Mouse (Mus musculus) heart, embryonic 11.5 days (tissue): ENCODE measurements around the gene Ifnl3. TPM values are rescaled to one million over a fixed set of nuclear protein-coding genes. Genes with fewer than 3 reads are reported as not detected.

ENCODE experiments used
- microRNA-seq: library from miRNA; unstranded; fragments of <30 nt; microRNA quantifications from one replicate; pipeline ENCODE4, GENCODE M21; 2016; ENCODE audit warnings: borderline number of aligned reads
- polyA plus RNA-seq: library from polyadenylated mRNA; unstranded; fragments of >200 nt; fragmentation: Nextera tagmentation; extraction: Ambion mirVana; gene quantifications from 2 replicates; pipeline ENCODE4 v1.2.1, GENCODE M21; 2014

Gene Ifnl3
- polyA plus RNA-seq, 1 experiment from 2014 or later: not detected

Small RNA genes lying within 50 kb of the gene (microRNA-seq; reads per million reads assigned to microRNA genes)
- 0.47 reads per million for gene Mir7049

Other genes with a start within 250 kb of the Ifnl3 start
- 6.3 and 8.1 TPM in 2 replicates for gene Eid2b, start 245.1 kb upstream of the Ifnl3 start, polyA plus RNA-seq
- gene Selenov, start 231.7 kb upstream of the Ifnl3 start, polyA plus RNA-seq: not detected in 2 replicates
- gene Dll3, start 220.6 kb upstream of the Ifnl3 start, polyA plus RNA-seq: 0.24 and 0.43 TPM in 2 replicates
- 139 and 141 TPM in 2 replicates for gene Timm50, start 210.8 kb upstream of the Ifnl3 start, polyA plus RNA-seq
- gene Supt5, start 184.1 kb upstream of the Ifnl3 start, polyA plus RNA-seq: 55.2 and 60.3 TPM in 2 replicates
- gene Rps16, start 172.2 kb upstream of the Ifnl3 start, polyA plus RNA-seq: 750 and 792 TPM in 2 replicates
- 44.6 and 47.8 TPM in 2 replicates for gene Plekhg2, start 150.2 kb upstream of the Ifnl3 start, polyA plus RNA-seq
- gene Zfp36, start 142.6 kb upstream of the Ifnl3 start, polyA plus RNA-seq: 10.9 and 11.6 TPM in 2 replicates
- 46.4 and 54.3 TPM in 2 replicates for gene Med29, start 130.1 kb upstream of the Ifnl3 start, polyA plus RNA-seq
- 70.2 and 81.4 TPM in 2 replicates for gene Paf1, start 129.9 kb upstream of the Ifnl3 start, polyA plus RNA-seq
- gene Gmfg, start 85.4 kb upstream of the Ifnl3 start, polyA plus RNA-seq: 5.8 and 6.4 TPM in 2 replicates
- gene Lrfn1, start 70.9 kb upstream of the Ifnl3 start, polyA plus RNA-seq: 1.4 and 1.7 TPM in 2 replicates
- gene Ifnl2, start 12.4 kb upstream of the Ifnl3 start, polyA plus RNA-seq: not detected in 2 replicates
- gene Sycn, start 18.0 kb downstream of the Ifnl3 start, polyA plus RNA-seq: not detected in 2 replicates
- not detected in 2 replicates for gene Nccrp1, start 24.4 kb downstream of the Ifnl3 start, polyA plus RNA-seq
- 22.2 and 22.8 TPM in 2 replicates for gene Samd4b, start 75.3 kb downstream of the Ifnl3 start, polyA plus RNA-seq
- 25.4 and 27.6 TPM in 2 replicates for gene Pak4, start 75.3 kb downstream of the Ifnl3 start, polyA plus RNA-seq
- gene Acp7, start 108.5 kb downstream of the Ifnl3 start, polyA plus RNA-seq: 0.17 TPM in 1 of 2 replicates, not detected in the other
- 3.3 and 5.1 TPM in 2 replicates for gene Fbxo27, start 170.0 kb downstream of the Ifnl3 start, polyA plus RNA-seq
- gene Fbxo17, start 194.0 kb downstream of the Ifnl3 start, polyA plus RNA-seq: 12.0 and 12.7 TPM in 2 replicates
- 133 and 134 TPM in 2 replicates for gene Mrps12, start 219.0 kb downstream of the Ifnl3 start, polyA plus RNA-seq
- gene Sars2, start 219.2 kb downstream of the Ifnl3 start, polyA plus RNA-seq: 20.9 and 21.2 TPM in 2 replicates
- not detected in 2 replicates for gene Ccer2, start 233.3 kb downstream of the Ifnl3 start, polyA plus RNA-seq
- 52.2 and 55.3 TPM in 2 replicates for gene Sirt2, start 243.9 kb downstream of the Ifnl3 start, polyA plus RNA-seq
- 34.7 and 38.0 TPM in 2 replicates for gene Nfkbib, start 244.7 kb downstream of the Ifnl3 start, polyA plus RNA-seq